Mouse (Mus musculus) megakaryocyte, embryonic 14.5 days (primary cell): ENCODE results near the gene Sp3.

Experiments
- FLI1 ChIP-seq: IDR thresholded peaks from 2 replicates; pipeline ENCODE4 v1.6.1; 2012; ENCODE audit warnings: low read length, inconsistent platforms, mixed read lengths
- GATA1 ChIP-seq: IDR thresholded peaks from 3 replicates; pipeline ENCODE4 v1.6.1; 2012; ENCODE audit warnings: mixed read lengths, low read length, inconsistent platforms, borderline replicate concordance

- no peak for TF ChIP-seq GATA1
- no peak for TF ChIP-seq FLI1
Observed at GRCm38 (mm10) chr2:72976036-72976435, 4.2 kb downstream of the Sp3 start.
